Mouse (Mus musculus): ENCODE measurements around the gene Afap1l2. TPM values are rescaled to one million over a fixed set of nuclear protein-coding genes. Genes with fewer than 3 reads are reported as not detected.

Gene Afap1l2
- 5.5 and 7.8 TPM in 2 replicates for polyA plus RNA-seq (2014; fragmentation: Nextera tagmentation; extraction: Ambion mirVana)

DNA sequence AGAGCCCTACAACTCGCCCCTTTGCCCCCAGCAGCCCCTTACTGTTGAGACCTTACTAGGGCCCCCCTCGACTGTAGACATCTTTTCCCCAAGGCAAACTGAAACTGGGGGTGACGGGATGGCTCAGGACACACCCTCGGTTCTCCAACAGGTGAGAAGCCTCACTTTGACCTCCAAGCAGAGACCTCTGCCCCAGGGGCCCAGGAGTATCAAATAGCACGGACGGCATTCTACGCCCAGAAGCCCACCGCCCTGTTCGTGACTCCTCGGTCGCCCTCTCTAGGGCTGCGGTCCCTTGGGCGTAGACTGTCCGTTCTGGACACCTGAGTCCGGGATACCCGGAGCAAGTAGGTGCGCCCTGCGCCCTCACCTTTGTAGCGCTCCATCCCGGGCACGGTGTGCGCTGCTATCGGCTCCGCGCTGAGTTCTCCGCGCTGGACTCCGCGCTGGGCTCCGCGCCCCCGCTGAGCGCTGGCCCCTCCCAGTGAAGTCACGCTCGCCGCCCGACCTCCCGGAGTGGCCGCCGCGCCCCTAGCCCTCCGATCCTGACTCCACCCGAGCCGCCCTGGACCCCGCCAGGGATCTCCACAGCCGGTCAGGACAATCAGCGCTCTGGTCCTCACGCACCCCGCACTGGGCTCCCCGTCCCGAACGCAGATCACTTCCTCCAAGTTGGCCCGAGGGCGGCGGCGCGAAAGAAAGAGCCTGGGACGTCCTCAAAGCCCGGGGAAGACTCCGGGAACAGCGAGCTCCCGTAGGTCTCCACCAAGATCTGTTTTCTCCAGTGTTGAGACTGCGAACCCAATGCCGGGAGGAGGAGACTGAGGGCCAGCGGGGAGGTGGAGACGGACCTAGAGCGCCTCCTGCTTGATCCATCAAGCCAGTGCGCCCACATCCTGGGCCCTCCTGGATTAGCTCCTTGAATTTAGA lies at the start of gene Afap1l2:
TSS of gene Afap1l2 (minus strand) at position 448 of the 930 bp plus-strand sequence.
- Histone ChIP-seq H3K4me1 (ENCODE audit: control insufficient read depth, insufficient read depth, low read length) (no peaks in the 10 kb centered on the region; the same call in 1 of the 2 replicates), H3K4me2 (ENCODE audit: low read depth, low read length) (peak within 1 kb of the TSS; percentile 97), H3K36me3 (replicated peaks; ENCODE audit: control insufficient read depth, insufficient read depth, low read depth, low read length) (no peaks in the 10 kb centered on the region), H3K27ac (replicated peaks; ENCODE audit: low read depth, low read length) (no peak within 1 kb of the TSS), H3K9me3 (replicated peaks; ENCODE audit: control insufficient read depth, low read length) (no peaks in the 10 kb centered on the region), H3K27me3 (ENCODE audit: control insufficient read depth, insufficient read depth, low read length) (peaks cover 5% of the 10 kb centered on the region), H3K9ac (replicated peaks; ENCODE audit: low read length) (peak within 1 kb of the TSS; percentile 61), H3K4me3 (ENCODE audit: low read depth, low read length) (peak within 1 kb of the TSS; percentile 50)
- 2% methylated on average over 64 of the region's 68 CpGs for WGBS
- DNase-seq (ENCODE audit: low spot score), result peak; percentile 56
- ATAC-seq (replicated peaks; ENCODE audit: insufficient number of reproducible peaks, low FRiP score, low TSS enrichment, low read depth), result peak; percentile 40; the same call in 1 of the 2 replicates

DNA sequence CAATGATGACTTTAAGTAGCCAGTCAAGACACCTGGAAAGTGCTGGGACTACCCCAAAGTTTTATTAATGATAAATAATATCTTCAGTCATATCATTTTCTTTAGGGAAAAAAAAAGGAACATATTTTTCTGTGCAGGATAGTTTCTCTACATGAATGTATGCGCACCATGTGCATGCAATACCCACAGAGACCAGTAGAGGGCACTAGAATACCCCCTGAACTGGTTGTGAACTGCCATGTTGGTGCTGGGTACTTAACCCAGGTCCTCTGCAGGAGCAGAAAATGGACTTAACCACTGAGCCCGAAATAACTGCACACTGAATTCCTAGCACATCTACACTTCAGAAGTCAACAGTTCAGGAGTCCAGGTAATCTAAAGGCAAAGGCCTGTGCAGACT lies 49.5 kb upstream of the Afap1l2 start:
- Histone ChIP-seq H3K9ac (replicated peaks; ENCODE audit: low read length) (no peak overlapping the region), H3K27ac (replicated peaks; ENCODE audit: low read depth, low read length) (no peak overlapping the region), H3K27me3 (ENCODE audit: control insufficient read depth, insufficient read depth, low read length) (no peaks in the 10 kb centered on the region), H3K4me1 (ENCODE audit: control insufficient read depth, insufficient read depth, low read length) (no peaks in the 10 kb centered on the region), H3K9me3 (replicated peaks; ENCODE audit: control insufficient read depth, low read length) (peaks cover 4% of the 10 kb centered on the region; the same call in 1 of the 2 replicates), H3K4me2 (ENCODE audit: low read depth, low read length) (no peak overlapping the region), H3K36me3 (replicated peaks; ENCODE audit: control insufficient read depth, insufficient read depth, low read depth, low read length) (peaks cover 3% of the 10 kb centered on the region; the same call in 1 of the 2 replicates), H3K4me3 (ENCODE audit: low read depth, low read length) (no peak overlapping the region)
- 93% methylated on average over 2 of the region's 2 CpGs for WGBS
- DNase-seq (ENCODE audit: low spot score) (no peak), ATAC-seq (replicated peaks; ENCODE audit: insufficient number of reproducible peaks, low FRiP score, low TSS enrichment, low read depth) (no peak)

DNA sequence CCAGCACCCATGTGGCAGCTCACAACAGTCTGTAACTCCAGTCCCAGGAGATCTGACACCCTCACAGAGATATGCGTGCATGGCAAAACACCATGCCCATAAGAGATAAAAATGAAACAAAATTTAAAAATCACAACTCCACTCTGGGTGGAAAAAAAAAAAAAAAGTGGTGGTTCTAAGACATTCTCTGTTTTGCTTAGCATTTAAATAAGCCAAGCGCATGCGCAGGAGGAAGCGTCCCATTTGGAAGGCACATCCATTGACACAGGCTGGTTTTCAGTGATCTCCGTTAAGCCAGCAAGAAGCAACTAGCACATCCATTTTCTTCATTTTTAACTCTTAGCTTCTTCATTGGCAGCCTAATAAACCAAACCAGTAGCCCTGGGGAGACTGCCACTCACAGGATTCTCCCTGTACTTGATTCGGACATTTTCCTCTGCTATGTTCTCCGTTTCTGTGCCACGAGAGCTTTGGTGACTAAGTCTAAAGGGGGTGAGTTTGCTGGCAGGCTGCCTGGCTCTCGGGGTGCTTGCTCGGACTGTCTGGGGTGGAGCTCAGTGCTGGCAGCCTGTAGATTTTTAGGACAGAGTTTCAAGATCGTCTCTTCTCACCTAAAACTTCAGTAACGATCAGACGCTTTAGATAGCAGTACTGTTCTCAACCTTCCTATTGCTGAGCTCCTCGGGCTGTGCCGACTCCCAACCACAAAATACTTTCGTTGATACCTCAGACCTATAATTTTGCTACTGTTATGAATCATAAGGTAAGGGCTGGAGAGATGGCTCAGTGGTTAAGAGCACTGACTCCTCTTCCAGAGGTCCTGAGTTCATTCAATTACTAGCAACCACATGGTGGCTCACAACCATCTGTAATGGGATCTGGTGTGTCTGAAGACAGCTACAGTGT lies 47.4 kb upstream of the Afap1l2 start:
- ATAC-seq (replicated peaks; ENCODE audit: insufficient number of reproducible peaks, low FRiP score, low TSS enrichment, low read depth) (no peak), DNase-seq (ENCODE audit: low spot score) (no peak)
- Histone ChIP-seq H3K27me3 (ENCODE audit: control insufficient read depth, insufficient read depth, low read length) (no peaks in the 10 kb centered on the region), H3K36me3 (replicated peaks; ENCODE audit: control insufficient read depth, insufficient read depth, low read depth, low read length) (peaks cover 3% of the 10 kb centered on the region; the same call in 1 of the 2 replicates), H3K9me3 (replicated peaks; ENCODE audit: control insufficient read depth, low read length) (peaks cover 4% of the 10 kb centered on the region; the same call in 1 of the 2 replicates), H3K9ac (replicated peaks; ENCODE audit: low read length) (no peak overlapping the region), H3K4me1 (ENCODE audit: control insufficient read depth, insufficient read depth, low read length) (no peaks in the 10 kb centered on the region), H3K4me3 (ENCODE audit: low read depth, low read length) (no peak overlapping the region), H3K4me2 (ENCODE audit: low read depth, low read length) (no peak overlapping the region), H3K27ac (replicated peaks; ENCODE audit: low read depth, low read length) (no peak overlapping the region)
- 92% methylated on average over 16 of the region's 16 CpGs for WGBS

DNA sequence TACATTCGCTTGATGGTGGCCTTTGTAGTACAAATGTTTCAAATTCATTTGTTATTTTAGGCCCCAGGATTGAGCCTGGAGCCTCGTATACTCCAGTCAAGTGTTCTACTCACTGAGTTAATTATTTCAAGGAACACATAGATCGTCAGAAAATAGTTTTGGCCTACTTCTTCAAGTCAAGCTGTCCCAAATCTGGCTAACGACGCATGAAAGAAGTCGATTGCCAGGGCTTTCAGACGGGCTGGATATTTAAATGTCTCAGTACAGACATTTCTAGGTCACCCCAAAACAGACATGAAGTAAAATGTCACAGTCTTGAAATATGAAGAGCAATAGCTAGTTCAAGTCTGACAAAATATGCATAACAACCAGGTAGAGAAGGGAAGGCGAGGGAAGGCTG lies 44.9 kb upstream of the Afap1l2 start:
- H3K27ac ChIP-seq (replicated peaks; ENCODE audit: low read depth, low read length), result no peak overlapping the region
- no peak overlapping the region for H3K4me3 ChIP-seq (ENCODE audit: low read depth, low read length)
- ATAC-seq (replicated peaks; ENCODE audit: insufficient number of reproducible peaks, low FRiP score, low TSS enrichment, low read depth) (no peak), DNase-seq (ENCODE audit: low spot score) (no peak)
- H3K27me3 ChIP-seq (ENCODE audit: control insufficient read depth, insufficient read depth, low read length), result no peaks in the 10 kb centered on the region
- no peak overlapping the region for H3K9ac ChIP-seq (replicated peaks; ENCODE audit: low read length)
- H3K4me1 ChIP-seq (ENCODE audit: control insufficient read depth, insufficient read depth, low read length), result no peaks in the 10 kb centered on the region
- 64% methylated on average over 8 of the region's 8 CpGs for WGBS
- peaks cover 3% of the 10 kb centered on the region; the same call in 1 of the 2 replicates for H3K36me3 ChIP-seq (replicated peaks; ENCODE audit: control insufficient read depth, insufficient read depth, low read depth, low read length)
- peaks cover 3% of the 10 kb centered on the region; the same call in 1 of the 2 replicates for H3K9me3 ChIP-seq (replicated peaks; ENCODE audit: control insufficient read depth, low read length)
- H3K4me2 ChIP-seq (ENCODE audit: low read depth, low read length), result no peak overlapping the region

DNA sequence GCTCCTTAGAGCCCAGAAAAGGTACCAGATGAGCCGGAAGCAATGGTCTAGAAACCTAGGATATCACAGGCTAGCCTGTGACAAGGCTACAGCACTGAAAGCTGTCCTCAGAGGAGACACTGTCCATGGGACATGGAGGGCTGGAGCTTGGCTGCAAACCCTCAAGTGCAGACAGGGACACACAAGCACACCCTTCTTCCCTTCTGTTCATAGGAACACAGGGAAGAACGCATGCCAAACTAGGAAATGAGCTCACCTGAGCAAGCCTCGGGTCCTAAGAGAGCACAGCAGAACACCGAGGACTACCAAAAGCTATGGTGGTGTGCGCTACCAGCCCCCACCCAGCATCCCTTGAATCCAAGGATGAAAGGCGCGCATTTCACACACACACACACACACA lies 44.0 kb upstream of the Afap1l2 start:
- H3K27me3 ChIP-seq (ENCODE audit: control insufficient read depth, insufficient read depth, low read length), result no peaks in the 10 kb centered on the region
- no peak overlapping the region for H3K4me2 ChIP-seq (ENCODE audit: low read depth, low read length)
- 91% methylated on average over 7 of the region's 7 CpGs for WGBS
- no peaks in the 10 kb centered on the region for H3K36me3 ChIP-seq (replicated peaks; ENCODE audit: control insufficient read depth, insufficient read depth, low read depth, low read length)
- H3K9ac ChIP-seq (replicated peaks; ENCODE audit: low read length), result no peak overlapping the region
- DNase-seq (ENCODE audit: low spot score), result no peak
- H3K9me3 ChIP-seq (replicated peaks; ENCODE audit: control insufficient read depth, low read length), result no peaks in the 10 kb centered on the region
- no peak for ATAC-seq (replicated peaks; ENCODE audit: insufficient number of reproducible peaks, low FRiP score, low TSS enrichment, low read depth)
- no peaks in the 10 kb centered on the region for H3K4me1 ChIP-seq (ENCODE audit: control insufficient read depth, insufficient read depth, low read length)
- no peak overlapping the region for H3K4me3 ChIP-seq (ENCODE audit: low read depth, low read length)
- H3K27ac ChIP-seq (replicated peaks; ENCODE audit: low read depth, low read length), result no peak overlapping the region

DNA sequence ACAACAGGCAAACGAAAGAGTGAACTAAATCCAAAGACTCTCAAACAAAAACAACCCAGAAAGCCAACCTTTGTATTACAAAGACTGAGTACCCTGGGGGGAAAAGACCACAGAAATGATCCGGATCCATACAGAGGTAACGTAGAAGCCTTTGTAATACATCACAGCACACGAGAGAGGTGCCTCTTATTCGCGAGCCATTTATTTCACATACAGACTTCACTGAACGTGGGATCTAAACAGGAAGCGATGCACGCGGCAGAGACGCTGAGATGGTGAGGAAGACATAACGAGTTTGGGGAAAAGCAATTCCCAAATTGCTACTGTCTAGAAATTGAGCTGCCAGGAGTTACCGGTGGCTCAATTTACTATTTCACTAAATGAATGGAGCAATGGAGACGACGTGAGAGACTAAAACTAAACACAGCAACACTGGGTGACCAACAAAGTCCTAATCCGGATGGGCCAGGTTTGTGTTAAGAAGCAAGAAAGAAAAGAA lies 41.6 kb upstream of the Afap1l2 start:
- Histone ChIP-seq H3K36me3 (replicated peaks; ENCODE audit: control insufficient read depth, insufficient read depth, low read depth, low read length) (no peaks in the 10 kb centered on the region), H3K4me1 (ENCODE audit: control insufficient read depth, insufficient read depth, low read length) (no peaks in the 10 kb centered on the region), H3K4me3 (ENCODE audit: low read depth, low read length) (no peak overlapping the region), H3K9me3 (replicated peaks; ENCODE audit: control insufficient read depth, low read length) (no peaks in the 10 kb centered on the region), H3K4me2 (ENCODE audit: low read depth, low read length) (no peak overlapping the region), H3K27me3 (ENCODE audit: control insufficient read depth, insufficient read depth, low read length) (no peaks in the 10 kb centered on the region), H3K27ac (replicated peaks; ENCODE audit: low read depth, low read length) (no peak overlapping the region), H3K9ac (replicated peaks; ENCODE audit: low read length) (no peak overlapping the region)
- ATAC-seq (replicated peaks; ENCODE audit: insufficient number of reproducible peaks, low FRiP score, low TSS enrichment, low read depth) (no peak), DNase-seq (ENCODE audit: low spot score) (no peak)
- WGBS, result 38% methylated on average over 16 of the region's 16 CpGs

DNA sequence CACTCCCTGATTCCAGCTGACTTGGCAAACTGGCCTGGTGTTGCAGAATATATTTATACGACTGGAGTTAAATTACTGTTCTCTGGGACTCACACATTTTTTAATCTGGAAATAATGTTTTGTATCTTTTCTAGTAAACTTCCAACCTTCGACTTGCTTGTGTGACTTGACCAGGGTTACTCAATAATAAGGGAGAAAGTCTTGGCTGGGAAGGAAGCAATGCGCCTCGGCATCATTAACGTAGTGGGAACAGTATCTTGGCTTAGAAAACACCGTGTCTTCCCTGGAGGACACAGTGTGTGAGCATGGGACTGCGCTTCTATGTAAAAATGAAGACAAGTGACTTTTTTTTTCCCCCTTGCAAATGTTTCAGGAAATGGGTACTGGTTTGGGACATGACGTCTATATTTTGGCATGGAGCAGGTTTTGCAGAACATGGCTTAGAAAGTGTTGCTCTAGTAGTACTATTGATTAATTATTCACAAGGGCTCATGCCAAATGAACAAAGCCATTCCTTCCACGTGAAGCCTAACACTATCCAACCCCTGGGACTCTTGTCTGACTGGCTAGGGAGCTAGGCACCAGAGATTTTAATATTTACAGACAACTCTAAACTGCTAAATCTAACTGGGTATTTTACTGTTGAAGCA lies 39.8 kb upstream of the Afap1l2 start:
- Histone ChIP-seq H3K9ac (replicated peaks; ENCODE audit: low read length) (no peak overlapping the region), H3K9me3 (replicated peaks; ENCODE audit: control insufficient read depth, low read length) (no peaks in the 10 kb centered on the region), H3K4me2 (ENCODE audit: low read depth, low read length) (no peak overlapping the region), H3K4me1 (ENCODE audit: control insufficient read depth, insufficient read depth, low read length) (no peaks in the 10 kb centered on the region), H3K27me3 (ENCODE audit: control insufficient read depth, insufficient read depth, low read length) (no peaks in the 10 kb centered on the region), H3K4me3 (ENCODE audit: low read depth, low read length) (no peak overlapping the region), H3K36me3 (replicated peaks; ENCODE audit: control insufficient read depth, insufficient read depth, low read depth, low read length) (no peaks in the 10 kb centered on the region), H3K27ac (replicated peaks; ENCODE audit: low read depth, low read length) (no peak overlapping the region)
- 88% methylated on average over 9 of the region's 9 CpGs for WGBS
- ATAC-seq (replicated peaks; ENCODE audit: insufficient number of reproducible peaks, low FRiP score, low TSS enrichment, low read depth), result no peak
- no peak for DNase-seq (ENCODE audit: low spot score)
